In the genomic region with DNA sequence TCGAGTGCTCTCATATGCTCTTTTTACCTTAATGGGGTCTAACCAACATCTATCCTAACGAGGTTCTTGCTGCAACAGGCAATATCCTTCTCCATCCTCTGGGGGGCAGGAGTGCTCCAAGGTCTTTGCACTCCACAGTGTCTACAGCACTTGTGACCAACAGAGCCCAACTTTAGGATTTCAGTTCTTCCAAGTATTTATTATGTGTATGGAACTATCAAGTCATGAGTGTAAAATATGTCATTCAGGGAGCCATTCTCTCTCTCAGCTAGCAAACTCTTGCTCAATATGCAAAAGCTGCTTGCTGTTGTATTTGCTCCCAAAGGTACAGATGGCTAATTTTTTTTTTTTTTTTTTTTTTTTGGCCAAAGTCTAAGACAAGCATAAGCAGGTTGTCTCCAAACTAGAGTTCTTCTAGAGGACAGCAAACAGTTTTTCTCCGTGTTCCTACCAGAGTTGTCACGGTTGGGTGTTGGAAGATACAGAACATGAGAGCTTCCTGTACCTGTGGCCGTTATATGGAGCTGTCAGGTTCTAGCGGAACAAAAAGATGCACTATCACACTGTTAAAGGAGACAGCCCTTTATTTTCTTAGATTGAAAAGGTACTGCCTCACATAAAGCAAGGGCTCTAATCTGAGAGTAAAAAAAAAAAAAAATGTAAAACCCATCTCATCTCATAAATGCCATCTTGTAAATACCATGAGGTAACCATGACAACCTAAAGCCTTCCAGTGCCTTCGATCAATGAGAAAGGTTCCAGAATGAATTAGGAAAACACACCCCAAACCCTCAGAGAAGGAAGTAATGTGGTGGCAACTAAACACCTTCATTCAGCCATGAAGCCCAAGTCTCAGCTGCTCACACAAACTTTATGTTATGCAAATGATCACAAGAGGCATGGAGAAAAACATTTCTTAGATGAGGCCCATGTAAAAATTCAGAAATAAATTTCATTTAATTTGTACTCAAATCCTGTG, we compare ENCODE assay signal across 9 mouse cellular contexts. TPM values are rescaled to one million over a fixed set of nuclear protein-coding genes. Genes with fewer than 3 reads are reported as not detected.
A peak's percentile ranks its signal among the peaks of the same experiment; 100 is the strongest.
DNase-seq lines count a peak whose midpoint lies in the region; ATAC-seq and TF ChIP-seq lines count a peak whose summit lies in the region.
"Had no signal": no experiment of that assay in that cellular context is flagged by ENCODE, and none has a peak within 500 bp of the region (broad histone marks: within the 10 kb centered on the region; RNA-seq: fewer than 3 reads in every experiment).

No protein-coding gene starts in this region.

- 0 out of 2 replicates have a peak, but pooled peaks cover 3% of the 10 kb centered on the region for H3K4me1 ChIP-seq in limb, embryonic 10.5 days
- no peaks in the 10 kb centered on the region for H3K4me1 ChIP-seq in midbrain, postnatal 0 days (ENCODE audit: insufficient read depth, low read length)

- H3K27me3 ChIP-seq in limb, embryonic 10.5 days (ENCODE audit: low read depth, poor library complexity, severe bottlenecking) = no peaks in the 10 kb centered on the region
- H3K27me3 ChIP-seq in midbrain, postnatal 0 days (ENCODE audit: insufficient read depth, low read length) = no peaks in the 10 kb centered on the region

- no peak overlapping the region for H3K4me3 ChIP-seq in limb, embryonic 10.5 days
- no peak overlapping the region for H3K4me3 ChIP-seq in midbrain, postnatal 0 days (ENCODE audit: low read depth, low read length)

- WGBS in limb, embryonic 10.5 days = 64% methylated on average over 7 of the region's 7 CpGs
- 36% methylated on average over 7 of the region's 7 CpGs for WGBS in midbrain, postnatal 0 days

- H3K4me2 ChIP-seq in midbrain, postnatal 0 days (ENCODE audit: low read depth, low read length, poor library complexity, severe bottlenecking) = no peak overlapping the region

- TF ChIP-seq CTCF in midbrain, postnatal 0 days (IDR thresholded peaks at IDR 0.05) = peak; percentile 90

- no peaks in the 10 kb centered on the region for H3K36me3 ChIP-seq in limb, embryonic 10.5 days
- peaks cover 19% of the 10 kb centered on the region for H3K36me3 ChIP-seq in midbrain, postnatal 0 days (ENCODE audit: insufficient read depth, low read length)

- no peak overlapping the region for H3K9ac ChIP-seq in midbrain, postnatal 0 days (replicated peaks; ENCODE audit: low read length, poor library complexity, severe bottlenecking)

- no peak overlapping the region for H3K27ac ChIP-seq in limb, embryonic 10.5 days
- H3K27ac ChIP-seq in midbrain, postnatal 0 days (ENCODE audit: low read depth, low read length) = no peak overlapping the region

- H3K9me3 ChIP-seq in limb, embryonic 10.5 days (replicated peaks) = no peaks in the 10 kb centered on the region
- no peaks in the 10 kb centered on the region for H3K9me3 ChIP-seq in midbrain, postnatal 0 days (ENCODE audit: low read length)

- peak; percentile 83 for ATAC-seq in midbrain, postnatal 0 days (ENCODE audit: low FRiP score)

- peak; percentile 89 for DNase-seq in 3T3-L1 (ENCODE audit: low read depth, low spot score)
- DNase-seq in adrenal gland, adult (ENCODE audit: inconsistent age in 2 of 2, low spot score in 1 of 2) = peak; percentile 74 to 90
- DNase-seq in embryo, embryonic 10 days (ENCODE audit: low spot score) = peak; percentile 90
- DNase-seq in gastrocnemius, postnatal 25 days = peak; percentile 36
- peak; percentile 61 for DNase-seq in kidney, adult 11 months
- peak; percentile 69 for DNase-seq in limb, embryonic 10.5 days (ENCODE audit: low spot score)
- peak; percentile 89 for DNase-seq in midbrain, postnatal 0 days (ENCODE audit: low spot score)
- peak; percentile 23 to 75 for DNase-seq in spleen, postnatal 10 days (ENCODE audit: low spot score in 2 of 2)

RNA-seq across cellular contexts. Expression of gene Gm6525, which starts 1.7 kb away (rescaled TPM):
- total RNA-seq in gastrocnemius, postnatal 25 days (2021) = not detected
- polyA plus RNA-seq in limb, embryonic 10.5 days (2016; fragmentation: Nextera tagmentation; extraction: Ambion mirVana) = 0.58 and 0.60 TPM in 2 replicates
- 0.90 TPM in 1 of 2 replicates, not detected in the other for total RNA-seq in midbrain, postnatal 0 days (2014; rRNA removed)
- polyA plus RNA-seq in midbrain, postnatal 0 days (2015; fragmentation: Nextera tagmentation; extraction: Ambion mirVana) = 1.0 and 2.2 TPM in 2 replicates
- total RNA-seq: adrenal gland, postnatal 4 days had no signal

RNA-seq across cellular contexts. Expression of gene Mnd1, which starts 20.0 kb away (rescaled TPM):
- total RNA-seq in gastrocnemius, postnatal 25 days (2021) = 1 to 10 TPM; 2.1 to 3.3 TPM
- 17.4 and 21.0 TPM in 2 replicates for polyA plus RNA-seq in limb, embryonic 10.5 days (2016; fragmentation: Nextera tagmentation; extraction: Ambion mirVana)
- total RNA-seq in midbrain, postnatal 0 days (2014; rRNA removed) = 1.9 TPM in 1 of 2 replicates, not detected in the other
- 1.8 and 2.5 TPM in 2 replicates for polyA plus RNA-seq in midbrain, postnatal 0 days (2015; fragmentation: Nextera tagmentation; extraction: Ambion mirVana)

Comparison
In these comparisons a context has a peak if more than half of its experiments do, and no peak if none do; other contexts are left out.
1. DNase-seq: peak in every context shown above with its lines; median percentile 90 in embryo, embryonic 10 days; 89 in 3T3-L1; 89 in midbrain, postnatal 0 days; 82 in adrenal gland, adult; 69 in limb, embryonic 10.5 days; 61 in kidney, adult 11 months; 49 in spleen, postnatal 10 days; 36 in gastrocnemius, postnatal 25 days.